Mouse (Mus musculus): Measurements from ENCODE around the gene Eef2k. TPM values are rescaled to one million over a fixed set of nuclear protein-coding genes. Genes with fewer than 3 reads are reported as not detected.
A peak's percentile ranks its signal among the peaks of the same experiment; 100 is the strongest.

Eef2k gene
- polyA plus RNA-seq, 1 experiment from 2014 or later = 19.5 TPM

DNA sequence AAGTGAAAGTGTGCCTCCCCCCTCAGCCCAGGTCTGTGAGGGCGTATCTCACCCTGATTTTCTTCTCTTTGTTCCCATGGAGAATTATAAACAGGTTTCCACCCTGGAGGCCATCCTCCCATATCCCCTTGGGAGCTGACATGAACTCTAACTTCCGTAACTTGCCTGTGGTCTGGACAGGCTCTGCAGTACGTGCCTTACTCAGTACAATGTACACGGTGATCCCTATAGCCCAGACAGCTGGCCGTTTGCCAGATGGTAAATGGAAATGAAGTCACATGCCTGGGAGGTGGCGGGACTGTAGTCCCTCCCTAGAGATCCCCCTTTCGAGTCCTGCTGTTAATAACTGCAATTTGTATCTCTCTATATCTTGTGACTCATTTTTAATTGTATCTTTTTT is 22.5 kb downstream of the Eef2k start:
- Histone ChIP-seq H3K9ac (replicated peaks) (peak overlapping the region; percentile 42), H3K4me3 (ENCODE audit: low read depth, low read length) (peak overlapping the region; percentile 21; the same call in 1 of the 2 replicates), H3K36me3 (replicated peaks; ENCODE audit: insufficient read depth, low read length) (peaks cover 7% of the 10 kb centered on the region; the same call in 1 of the 2 replicates), H3K9me3 (ENCODE audit: low read length) (no peaks in the 10 kb centered on the region), H3K27me3 (ENCODE audit: insufficient read depth, low read length) (no peaks in the 10 kb centered on the region), H3K4me2 (ENCODE audit: low read depth, low read length) (peak overlapping the region; percentile 66), H3K4me1 (ENCODE audit: insufficient read depth) (peaks cover 91% of the 10 kb centered on the region), H3K27ac (ENCODE audit: low read depth) (peak overlapping the region; percentile 89)
- DNase-seq (peak; percentile 87), ATAC-seq (peak; percentile 82)
- peak; percentile 84 for TF ChIP-seq EP300 (IDR thresholded peaks at IDR 0.05; ENCODE audit: low read depth)
- no peak for TF ChIP-seq CTCF (IDR thresholded peaks at IDR 0.05; ENCODE audit: low read depth)
- WGBS (ENCODE audit: insufficient replicate concordance) = 6% methylated on average over 7 of the region's 7 CpGs

DNA sequence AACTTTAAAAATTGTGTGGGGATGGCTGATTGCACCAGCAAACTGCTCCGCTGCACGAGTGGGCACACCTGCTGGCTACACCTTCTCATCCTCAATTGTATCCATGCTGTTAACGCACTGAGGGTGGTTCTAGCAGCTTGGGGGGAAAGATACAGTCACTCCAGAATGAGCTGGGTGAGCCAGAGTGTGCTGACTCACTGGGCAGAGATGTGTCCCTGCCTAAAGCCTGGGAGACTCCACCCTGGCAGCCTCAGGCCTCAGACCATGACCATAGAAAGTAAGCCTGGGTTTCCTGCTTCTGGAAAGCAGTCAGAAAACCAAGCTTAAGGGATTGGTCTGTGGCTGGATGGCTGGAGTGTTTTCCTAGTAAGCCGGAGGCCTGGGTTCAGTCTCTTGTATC is 23.2 kb downstream of the Eef2k start:
- H3K9ac ChIP-seq (replicated peaks) = peak overlapping the region; percentile 42
- 58% methylated on average over 4 of the region's 4 CpGs for WGBS (ENCODE audit: insufficient replicate concordance)
- peak; percentile 67 for DNase-seq
- no peaks in the 10 kb centered on the region for H3K27me3 ChIP-seq (ENCODE audit: insufficient read depth, low read length)
- peaks cover 85% of the 10 kb centered on the region for H3K4me1 ChIP-seq (ENCODE audit: insufficient read depth)
- H3K36me3 ChIP-seq (replicated peaks; ENCODE audit: insufficient read depth, low read length) = peaks cover 7% of the 10 kb centered on the region; the same call in 1 of the 2 replicates
- H3K4me3 ChIP-seq (ENCODE audit: low read depth, low read length) = no peak overlapping the region
- H3K4me2 ChIP-seq (ENCODE audit: low read depth, low read length) = peak overlapping the region; percentile 66
- H3K9me3 ChIP-seq (ENCODE audit: low read length) = no peaks in the 10 kb centered on the region
- peak overlapping the region; percentile 89 for H3K27ac ChIP-seq (ENCODE audit: low read depth)
- TF ChIP-seq EP300 (IDR thresholded peaks at IDR 0.05; ENCODE audit: low read depth) (peak; percentile 38; the same call in 1 of the 2 replicates), CTCF (IDR thresholded peaks at IDR 0.05; ENCODE audit: low read depth) (no peak)
- peak; percentile 83 for ATAC-seq

DNA sequence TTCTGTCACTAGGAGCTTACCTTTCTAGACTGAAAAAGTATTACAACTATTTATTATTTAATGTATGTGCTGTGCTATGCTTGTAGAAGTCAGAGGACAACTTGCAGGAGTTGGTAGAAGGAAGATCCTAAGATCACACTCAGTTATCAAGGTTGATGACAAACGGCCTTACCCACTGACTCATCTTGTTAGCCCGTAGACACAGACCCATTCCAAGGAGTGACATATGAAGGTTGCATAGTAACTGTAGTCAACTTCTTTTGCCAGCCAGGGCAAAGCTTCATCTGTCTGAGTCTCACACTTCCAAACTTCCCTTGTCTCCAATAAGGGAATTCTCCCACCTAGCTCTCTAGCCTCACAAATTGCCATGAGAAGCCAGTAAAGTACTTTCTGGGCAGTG is 24.1 kb downstream of the Eef2k start:
- Histone ChIP-seq H3K27me3 (ENCODE audit: insufficient read depth, low read length) (no peaks in the 10 kb centered on the region), H3K9ac (replicated peaks) (peak overlapping the region; percentile 42; the same call in 1 of the 2 replicates), H3K4me1 (ENCODE audit: insufficient read depth) (peaks cover 82% of the 10 kb centered on the region), H3K4me2 (ENCODE audit: low read depth, low read length) (no peak overlapping the region), H3K4me3 (ENCODE audit: low read depth, low read length) (no peak overlapping the region), H3K36me3 (replicated peaks; ENCODE audit: insufficient read depth, low read length) (peaks cover 7% of the 10 kb centered on the region; the same call in 1 of the 2 replicates), H3K27ac (ENCODE audit: low read depth) (peak overlapping the region; percentile 89), H3K9me3 (ENCODE audit: low read length) (no peaks in the 10 kb centered on the region)
- WGBS (ENCODE audit: insufficient replicate concordance) = 53% methylated on average over 2 of the region's 2 CpGs
- ATAC-seq (no peak), DNase-seq (no peak)
- TF ChIP-seq EP300 (IDR thresholded peaks at IDR 0.05; ENCODE audit: low read depth) (no peak), CTCF (IDR thresholded peaks at IDR 0.05; ENCODE audit: low read depth) (no peak)

DNA sequence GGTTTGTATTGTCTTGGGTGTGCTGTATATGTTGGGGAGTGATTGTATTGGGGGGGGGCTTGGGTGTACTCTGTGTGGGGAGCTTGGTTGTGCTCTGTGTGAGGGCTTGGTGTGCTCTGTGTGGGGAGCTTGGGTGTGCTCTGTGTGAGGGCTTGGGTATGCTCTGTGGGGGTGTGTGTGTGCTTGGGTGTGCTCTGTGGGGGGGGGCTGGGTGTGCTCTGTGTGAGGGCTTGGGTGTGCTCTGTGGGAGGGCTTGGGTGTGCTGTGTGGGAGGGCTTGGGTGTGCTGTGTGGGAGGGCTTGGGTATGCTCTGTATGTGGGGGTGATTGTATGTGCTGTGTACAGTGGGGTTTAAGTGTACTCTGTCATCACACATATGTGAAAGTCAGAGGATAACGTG is 25.1 kb downstream of the Eef2k start:
- Histone ChIP-seq H3K36me3 (replicated peaks; ENCODE audit: insufficient read depth, low read length) (peaks cover 7% of the 10 kb centered on the region; the same call in 1 of the 2 replicates), H3K27ac (ENCODE audit: low read depth) (peak overlapping the region; percentile 61), H3K4me2 (ENCODE audit: low read depth, low read length) (no peak overlapping the region), H3K27me3 (ENCODE audit: insufficient read depth, low read length) (no peaks in the 10 kb centered on the region), H3K4me3 (ENCODE audit: low read depth, low read length) (no peak overlapping the region), H3K4me1 (ENCODE audit: insufficient read depth) (peaks cover 72% of the 10 kb centered on the region), H3K9me3 (ENCODE audit: low read length) (no peaks in the 10 kb centered on the region), H3K9ac (replicated peaks) (no peak overlapping the region)
- 72% methylated on average over 1 of the region's 1 CpGs for WGBS (ENCODE audit: insufficient replicate concordance)
- TF ChIP-seq CTCF (IDR thresholded peaks at IDR 0.05; ENCODE audit: low read depth) (no peak), EP300 (IDR thresholded peaks at IDR 0.05; ENCODE audit: low read depth) (no peak)
- DNase-seq (no peak), ATAC-seq (no peak)

DNA sequence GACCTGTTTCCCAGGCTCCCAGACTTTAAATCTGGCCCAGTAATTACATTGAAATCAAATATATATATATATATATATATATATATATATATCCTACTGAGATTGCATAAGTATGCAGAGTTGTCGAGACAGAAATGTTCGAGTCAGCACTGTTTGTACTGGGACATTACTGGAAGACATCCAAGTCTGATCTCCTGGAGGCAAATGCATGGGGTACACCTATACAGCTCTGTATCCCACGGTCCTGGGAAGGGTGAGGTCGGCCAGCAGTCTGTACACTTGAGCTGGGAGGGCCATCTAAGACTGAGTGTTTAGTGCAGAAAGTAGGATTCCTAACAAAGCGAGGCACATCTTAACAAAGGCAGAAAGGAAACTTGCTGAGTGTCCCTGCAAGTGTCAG is 27.3 kb downstream of the Eef2k start:
- no peak for ATAC-seq
- WGBS (ENCODE audit: insufficient replicate concordance) = 36% methylated on average over 5 of the region's 5 CpGs

DNA sequence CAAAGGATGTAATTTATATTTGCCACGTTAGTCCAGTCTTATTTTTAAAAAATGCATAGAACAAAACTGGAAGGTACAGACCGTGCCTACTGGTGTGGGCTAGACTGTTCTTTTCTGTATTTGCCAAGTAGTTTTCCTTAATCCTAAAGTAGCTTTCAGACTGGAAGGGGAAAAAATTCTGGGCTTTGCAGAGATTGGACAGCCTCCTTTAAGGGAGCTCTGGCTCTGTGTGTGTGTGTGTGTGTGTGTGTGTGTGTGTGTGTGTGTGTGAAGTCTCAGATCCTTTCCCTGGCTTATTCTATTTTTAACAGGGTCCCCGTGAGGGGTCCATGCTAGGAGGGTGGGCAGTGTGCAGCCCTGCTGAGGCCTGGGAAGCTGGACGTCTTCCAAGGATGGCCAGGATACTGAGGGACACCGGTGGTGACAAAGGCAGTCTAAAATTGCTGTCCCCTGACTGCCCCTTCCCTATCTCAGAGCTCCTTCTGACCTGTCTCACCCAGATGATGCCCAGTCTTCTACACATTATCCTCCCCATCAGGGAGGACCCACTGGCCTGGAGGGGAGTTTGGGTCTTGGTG is 27.9 kb downstream of the Eef2k start:
- DNase-seq (no peak), ATAC-seq (no peak)
- H3K9ac ChIP-seq (replicated peaks) = no peak overlapping the region
- H3K4me3 ChIP-seq (ENCODE audit: low read depth, low read length) = no peak overlapping the region
- H3K4me2 ChIP-seq (ENCODE audit: low read depth, low read length) = no peak overlapping the region
- H3K27me3 ChIP-seq (ENCODE audit: insufficient read depth, low read length) = no peaks in the 10 kb centered on the region
- TF ChIP-seq CTCF (IDR thresholded peaks at IDR 0.05; ENCODE audit: low read depth) (no peak), EP300 (IDR thresholded peaks at IDR 0.05; ENCODE audit: low read depth) (no peak)
- H3K36me3 ChIP-seq (replicated peaks; ENCODE audit: insufficient read depth, low read length) = peaks cover 24% of the 10 kb centered on the region
- H3K27ac ChIP-seq (ENCODE audit: low read depth) = peak overlapping the region; percentile 13; the same call in 1 of the 2 replicates
- H3K4me1 ChIP-seq (ENCODE audit: insufficient read depth) = peaks cover 48% of the 10 kb centered on the region
- 73% methylated on average over 5 of the region's 5 CpGs for WGBS (ENCODE audit: insufficient replicate concordance)
- no peaks in the 10 kb centered on the region for H3K9me3 ChIP-seq (ENCODE audit: low read length)

More for the DNA sequence above, 27.3 kb downstream of the Eef2k start:
- H3K27me3 ChIP-seq (ENCODE audit: insufficient read depth, low read length) = no peaks in the 10 kb centered on the region
- DNase-seq = no peak
- no peak overlapping the region for H3K4me3 ChIP-seq (ENCODE audit: low read depth, low read length)
- TF ChIP-seq EP300 (IDR thresholded peaks at IDR 0.05; ENCODE audit: low read depth) (no peak), CTCF (IDR thresholded peaks at IDR 0.05; ENCODE audit: low read depth) (no peak)
- H3K9ac ChIP-seq (replicated peaks) = no peak overlapping the region
- H3K4me1 ChIP-seq (ENCODE audit: insufficient read depth) = peaks cover 54% of the 10 kb centered on the region
- peak overlapping the region; percentile 63; the same call in 1 of the 2 replicates for H3K27ac ChIP-seq (ENCODE audit: low read depth)
- H3K4me2 ChIP-seq (ENCODE audit: low read depth, low read length) = no peak overlapping the region
- H3K36me3 ChIP-seq (replicated peaks; ENCODE audit: insufficient read depth, low read length) = peaks cover 23% of the 10 kb centered on the region
- no peaks in the 10 kb centered on the region for H3K9me3 ChIP-seq (ENCODE audit: low read length)
